Mouse (Mus musculus) embryonic fibroblast, embryonic 13.5 days (primary cell): Measurements from ENCODE around the gene B4galnt1.

Source experiments
- CTCF ChIP-seq: IDR thresholded peaks from 2 replicates; pipeline ENCODE4 v1.5.1; 2011; ENCODE audit warnings: mild to moderate bottlenecking, control low read depth, low read length, moderate library complexity, borderline replicate concordance; ENCODE audit not compliant: insufficient read depth
- POLR2A ChIP-seq: IDR thresholded peaks from 2 replicates; pipeline ENCODE4 v1.6.1; 2011; ENCODE audit warnings: low read depth, mild to moderate bottlenecking, control low read depth, low read length, moderate library complexity

DNA sequence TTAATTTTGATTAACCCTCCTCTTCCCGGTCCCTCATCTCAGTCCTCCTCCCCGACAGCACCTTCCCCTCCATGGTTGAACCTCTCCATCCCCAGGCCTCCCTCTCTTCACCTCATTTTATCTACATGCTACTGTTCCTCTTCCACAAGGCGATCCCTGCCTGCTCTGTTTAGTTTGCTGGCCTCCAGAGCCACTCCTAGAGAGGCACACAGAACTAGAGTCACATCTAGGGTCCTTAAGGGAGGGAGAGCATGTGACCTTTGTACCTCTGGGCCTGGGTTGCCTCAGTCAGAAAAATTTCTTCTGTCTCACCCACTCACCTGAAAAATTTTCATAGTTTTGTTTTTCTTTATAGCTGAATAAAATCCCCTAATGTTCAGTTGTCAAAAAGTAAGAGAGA lies 27.1 kb upstream of the B4galnt1 start:
- no peak for TF ChIP-seq POLR2A
- no peak for TF ChIP-seq CTCF
